Mouse (Mus musculus) cerebellum, postnatal 4 days (tissue): ENCODE data around the gene Rbm25.

ENCODE experiments used
- DNase-seq, 2 experiments: peaks; one replicate each; pipeline ENCODE4 v3.0.0; 2022; ENCODE audit warnings: low spot score in 2 of 2, mixed read lengths in 1 of 2

Gene Rbm25

DNA sequence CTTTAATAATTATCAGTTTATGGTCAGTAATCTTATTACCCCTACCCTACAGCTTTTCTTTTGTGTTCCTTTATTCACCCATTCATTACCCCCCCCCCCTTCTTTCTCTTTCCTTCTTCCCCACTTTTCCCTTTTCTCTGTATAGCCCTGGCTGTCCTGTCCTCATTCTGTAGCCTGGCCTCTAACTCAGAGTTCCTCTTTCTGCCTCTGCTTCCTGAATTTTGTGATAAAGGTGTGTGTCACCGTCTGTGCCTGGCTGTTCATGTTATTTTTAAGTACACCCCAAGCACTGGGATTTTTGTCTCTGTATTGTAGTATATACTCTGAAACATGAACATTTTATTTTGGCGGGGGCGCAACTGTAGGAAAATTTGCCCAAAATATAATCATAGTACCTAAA, 19.3 kb downstream of the Rbm25 start:
- DNase-seq, result no peak

DNA sequence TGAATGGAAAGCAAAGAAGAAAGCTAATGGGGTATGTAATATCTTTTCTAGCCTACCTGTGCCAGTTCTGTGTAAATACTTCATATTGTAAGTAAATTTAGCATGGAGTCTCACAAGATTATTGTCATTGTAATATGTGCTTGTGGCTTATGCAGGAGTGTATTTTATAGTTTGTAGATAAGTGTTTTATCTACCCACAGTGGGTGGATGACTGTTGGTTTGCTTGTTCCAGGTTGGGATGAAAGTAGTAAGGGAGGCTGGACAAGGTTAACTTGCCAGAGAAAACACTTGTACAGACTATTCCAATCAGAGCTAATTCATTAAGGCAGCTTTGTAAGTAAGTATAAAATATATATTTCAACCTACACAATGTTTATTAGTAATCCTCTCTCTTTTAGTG, 20.4 kb downstream of the Rbm25 start:
- DNase-seq, result no peak

DNA sequence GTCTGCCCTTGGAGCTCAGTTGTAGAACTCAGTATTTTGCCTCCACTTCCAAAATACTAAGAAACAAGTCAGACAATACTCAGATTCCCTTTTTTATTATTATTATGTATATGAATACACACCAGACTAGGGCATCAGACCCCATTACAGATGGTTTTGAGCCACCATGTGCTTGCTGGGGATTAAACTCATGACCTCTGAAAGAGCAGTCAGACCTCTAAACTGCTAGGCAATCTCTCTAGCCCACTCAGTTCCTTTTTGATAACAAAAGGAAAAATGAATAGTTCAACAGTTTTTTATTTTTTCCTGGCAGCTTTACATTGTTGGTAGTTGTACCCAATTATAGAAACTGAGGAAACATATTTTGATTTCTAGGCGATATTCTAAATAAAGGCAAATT, 54.4 kb downstream of the Rbm25 start:
- DNase-seq, result no peak

DNA sequence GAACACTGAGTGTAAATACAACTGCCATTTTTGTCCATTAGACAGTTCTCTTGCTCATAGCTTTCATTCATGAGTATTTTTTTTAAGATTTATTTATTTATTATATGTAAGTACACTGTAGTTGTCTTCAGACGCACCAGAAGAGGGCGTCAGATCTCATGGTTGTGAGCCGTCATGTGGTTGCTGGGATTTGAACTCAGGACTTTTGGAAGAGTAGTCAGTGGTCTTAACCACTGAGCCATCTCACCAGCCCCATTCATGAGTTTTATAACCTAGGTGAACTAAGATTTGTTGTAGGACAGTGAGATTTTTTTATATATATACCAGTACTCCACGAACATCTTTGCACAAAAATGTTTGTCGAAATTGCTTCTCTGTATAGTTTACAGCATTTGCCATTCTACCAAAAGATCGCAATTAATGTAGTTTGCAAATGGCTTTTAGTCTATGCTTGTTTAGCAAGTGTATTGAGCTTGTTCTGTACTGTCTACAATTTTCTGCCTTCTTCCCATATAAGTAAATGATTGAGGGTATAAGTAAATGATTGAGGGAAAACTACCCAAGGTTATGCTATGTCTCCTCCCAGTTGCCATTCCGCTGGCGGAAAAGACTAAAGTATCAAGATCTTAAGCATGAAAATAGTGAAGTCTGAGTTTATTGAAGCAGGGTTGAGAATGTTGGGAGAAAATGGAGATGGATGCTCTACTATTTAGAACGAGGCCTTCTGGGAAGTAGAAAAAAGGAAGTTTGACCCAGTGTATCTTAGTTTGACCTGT, 55.7 kb downstream of the Rbm25 start:
- no peak for DNase-seq

DNA sequence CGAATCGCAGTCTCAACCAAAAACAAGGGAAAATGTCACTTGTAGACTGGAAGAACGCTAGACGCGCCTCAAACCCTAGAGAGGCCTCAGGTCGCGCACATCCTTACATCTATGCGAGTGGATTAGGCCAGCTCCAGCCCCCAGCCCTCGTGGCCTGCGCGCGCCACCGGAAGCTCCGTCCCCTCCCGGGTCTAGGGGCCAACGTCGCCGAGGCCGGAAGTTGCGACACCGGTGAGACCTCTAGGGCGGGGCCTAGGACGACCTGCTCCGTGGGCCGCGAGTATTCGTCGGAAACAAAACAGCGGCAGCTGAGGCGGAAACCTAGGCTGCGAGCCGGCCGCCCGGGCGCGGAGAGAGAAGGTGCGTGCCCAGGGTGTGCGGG, 56.9 kb downstream of the Rbm25 start, which contains the start of gene Psen1:
Gene Psen1, plus strand, starts transcription at position 219 of the 382 bp plus-strand sequence.
- peak; percentile 87 to 93 for DNase-seq

DNA sequence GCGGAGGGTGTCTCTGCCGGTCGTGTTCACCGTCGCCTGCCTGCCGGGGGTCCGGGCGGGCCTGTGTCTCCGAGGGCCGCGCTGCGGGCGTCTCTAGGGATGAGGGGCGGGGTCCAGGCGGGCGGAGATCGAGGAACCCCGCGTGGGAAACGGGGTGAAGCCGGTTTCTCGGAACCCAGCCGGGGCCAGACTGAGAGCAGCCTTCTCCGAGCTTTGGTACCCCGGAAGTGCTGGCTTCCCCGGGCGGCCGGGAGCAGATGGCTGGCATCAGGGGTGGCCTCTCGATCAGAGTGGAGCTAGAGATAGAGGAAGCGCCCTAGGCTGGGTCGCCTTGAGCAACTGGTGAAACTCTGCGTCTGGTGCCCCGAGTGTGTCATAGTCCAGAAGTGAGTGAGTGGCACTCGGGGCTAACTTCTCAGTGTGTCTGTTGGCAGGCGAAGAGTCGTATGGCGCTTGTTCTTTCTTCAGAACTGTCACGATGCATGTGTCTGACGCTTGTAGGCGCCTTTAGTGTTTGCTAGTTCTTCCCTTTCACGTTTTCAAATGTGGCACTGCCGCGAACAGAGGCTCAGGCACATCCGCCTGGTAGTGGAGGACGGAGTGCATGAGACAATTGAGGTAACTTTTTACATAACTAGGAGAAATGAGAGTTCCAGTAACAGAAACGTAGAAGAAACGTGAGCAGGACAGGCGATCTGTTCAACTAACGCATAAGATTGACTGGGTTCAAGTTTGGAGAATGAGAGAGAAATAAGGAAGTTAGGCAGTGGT, 57.5 kb downstream of the Rbm25 start:
- peak in 1 of 2 experiments; percentile 28 for DNase-seq

DNA sequence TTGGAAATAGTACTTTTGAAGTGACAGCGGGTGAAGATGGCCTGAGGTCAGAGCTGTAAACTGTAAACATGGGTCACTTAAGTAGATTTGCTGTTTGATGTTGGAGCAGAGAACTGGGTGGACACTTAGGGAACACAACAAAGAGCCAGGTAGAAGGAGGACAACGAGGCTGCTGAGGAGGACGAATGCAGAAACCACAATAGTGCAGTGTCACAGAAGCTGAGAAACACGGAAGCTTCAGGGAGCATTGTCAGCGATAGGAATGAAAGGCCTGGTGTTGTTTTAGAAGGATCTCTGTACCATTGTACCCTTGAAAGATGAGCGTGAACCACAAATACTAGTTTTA, 58.0 kb downstream of the Rbm25 start:
- DNase-seq, result no peak

DNA sequence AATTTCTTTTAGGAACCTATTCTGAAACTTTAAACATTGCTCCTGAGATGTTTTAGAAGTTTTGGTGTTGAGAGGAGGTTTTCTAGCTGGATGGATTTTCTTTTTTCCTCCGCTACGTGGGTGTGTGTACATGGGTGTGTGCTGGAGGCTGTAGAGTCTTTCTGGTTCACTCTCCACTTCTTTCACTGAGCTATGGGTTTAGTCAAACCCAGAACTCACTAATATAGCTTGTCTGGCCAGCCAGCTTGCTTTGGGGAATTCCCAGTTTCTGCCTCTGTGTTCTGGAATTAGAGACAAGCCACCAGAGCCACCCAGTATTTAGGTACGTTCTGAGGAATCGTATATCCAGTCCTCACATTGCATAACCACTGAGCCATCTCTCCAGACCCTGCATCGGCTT, 63.0 kb downstream of the Rbm25 start:
- no peak for DNase-seq

DNA sequence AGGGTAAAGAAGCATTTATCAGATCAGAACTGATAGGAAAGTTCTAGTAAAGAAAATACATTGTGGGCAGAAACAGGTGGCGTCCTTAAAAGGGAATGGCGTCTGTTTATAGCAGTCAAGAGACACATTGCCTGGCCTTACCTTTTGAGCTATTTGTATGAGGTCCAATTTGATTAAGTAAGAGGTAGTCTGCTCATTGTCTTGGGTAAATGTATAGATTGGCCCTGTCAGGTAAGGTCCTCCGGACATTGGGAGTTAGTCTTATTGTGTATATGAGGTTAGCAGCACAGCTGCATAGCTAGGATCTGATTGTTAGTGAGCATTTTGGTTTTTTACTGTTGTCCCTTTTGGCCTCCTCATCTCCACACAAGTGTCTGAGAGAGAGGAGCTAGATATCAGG, 63.6 kb downstream of the Rbm25 start:
- no peak for DNase-seq

DNA sequence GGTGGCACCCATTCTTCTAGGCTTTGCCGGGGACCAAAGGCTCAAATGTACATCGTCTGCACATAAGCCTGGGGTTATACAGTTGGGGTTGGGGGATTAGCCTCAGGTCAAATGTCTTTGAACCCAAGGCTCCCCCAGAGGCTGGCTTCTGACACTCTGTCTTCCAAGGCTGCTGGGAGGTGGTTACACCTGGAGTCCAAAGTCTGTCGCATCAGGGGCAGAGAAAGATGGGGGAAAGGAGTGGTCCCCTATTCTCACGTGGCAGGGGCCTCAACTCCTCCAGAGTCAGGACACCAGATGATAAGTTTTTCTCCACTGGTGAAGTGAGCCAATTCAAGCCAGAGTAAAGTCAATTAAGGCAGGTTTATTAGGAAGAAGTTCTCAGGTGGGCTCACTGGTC, 67.6 kb downstream of the Rbm25 start:
- no peak for DNase-seq

DNA sequence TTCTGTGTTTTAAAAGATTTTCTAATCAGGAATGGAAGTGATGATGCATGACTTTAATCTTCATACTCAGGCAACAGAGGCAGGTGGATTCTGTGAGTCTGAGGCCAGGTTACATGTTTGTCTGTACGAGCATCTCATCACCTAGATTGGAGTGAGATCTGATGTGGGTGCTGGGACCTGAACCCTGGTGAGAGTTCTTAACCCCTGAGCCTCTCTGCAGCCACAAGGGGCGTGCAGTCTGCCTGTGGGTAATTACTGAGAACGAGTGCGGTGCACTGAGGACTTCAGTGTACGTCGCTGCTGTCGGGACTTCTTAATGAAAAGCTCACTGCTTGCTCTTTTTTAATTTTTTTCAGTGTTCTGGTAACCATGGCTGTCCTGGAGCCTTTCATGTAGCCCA, 70.6 kb downstream of the Rbm25 start:
- no peak for DNase-seq

DNA sequence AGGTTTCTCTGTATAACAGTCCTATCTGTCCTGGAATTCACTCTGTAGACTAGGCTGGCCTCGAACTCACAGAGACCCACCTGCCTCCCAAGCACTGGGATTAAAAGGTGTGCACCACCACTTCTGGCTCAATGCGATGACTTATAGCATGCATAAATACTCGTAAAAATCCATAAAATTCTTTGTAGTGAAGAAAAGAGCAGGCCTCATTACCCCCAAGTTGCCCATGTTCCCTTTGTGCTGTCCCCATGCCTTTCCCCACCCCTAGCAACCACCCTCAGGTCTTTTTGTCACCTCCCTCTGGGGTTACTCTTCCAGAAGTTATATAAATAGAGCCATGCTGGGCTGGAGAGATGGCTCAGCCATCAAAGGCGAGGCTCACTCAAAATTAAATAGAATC, 71.8 kb downstream of the Rbm25 start:
- no peak for DNase-seq

DNA sequence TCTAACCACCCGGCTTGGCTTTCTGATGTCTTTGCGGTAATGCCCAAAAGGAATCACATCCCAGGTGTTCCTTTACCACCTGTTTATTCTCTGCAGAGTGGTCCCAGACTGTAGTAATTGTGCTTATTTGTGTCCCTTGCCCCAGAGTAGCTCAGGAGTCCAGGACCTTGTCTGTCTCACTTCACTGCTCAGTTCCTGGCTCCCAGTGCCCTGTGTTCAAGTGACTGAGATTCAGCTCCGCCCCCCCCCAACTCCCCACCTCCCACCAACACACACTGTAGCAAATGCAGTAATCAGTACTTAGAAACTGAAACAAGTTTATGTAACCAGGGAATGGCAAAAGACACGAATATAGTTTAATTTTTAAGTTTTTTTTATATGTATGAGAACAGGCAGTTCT, 75.9 kb downstream of the Rbm25 start:
- DNase-seq, result no peak

DNA sequence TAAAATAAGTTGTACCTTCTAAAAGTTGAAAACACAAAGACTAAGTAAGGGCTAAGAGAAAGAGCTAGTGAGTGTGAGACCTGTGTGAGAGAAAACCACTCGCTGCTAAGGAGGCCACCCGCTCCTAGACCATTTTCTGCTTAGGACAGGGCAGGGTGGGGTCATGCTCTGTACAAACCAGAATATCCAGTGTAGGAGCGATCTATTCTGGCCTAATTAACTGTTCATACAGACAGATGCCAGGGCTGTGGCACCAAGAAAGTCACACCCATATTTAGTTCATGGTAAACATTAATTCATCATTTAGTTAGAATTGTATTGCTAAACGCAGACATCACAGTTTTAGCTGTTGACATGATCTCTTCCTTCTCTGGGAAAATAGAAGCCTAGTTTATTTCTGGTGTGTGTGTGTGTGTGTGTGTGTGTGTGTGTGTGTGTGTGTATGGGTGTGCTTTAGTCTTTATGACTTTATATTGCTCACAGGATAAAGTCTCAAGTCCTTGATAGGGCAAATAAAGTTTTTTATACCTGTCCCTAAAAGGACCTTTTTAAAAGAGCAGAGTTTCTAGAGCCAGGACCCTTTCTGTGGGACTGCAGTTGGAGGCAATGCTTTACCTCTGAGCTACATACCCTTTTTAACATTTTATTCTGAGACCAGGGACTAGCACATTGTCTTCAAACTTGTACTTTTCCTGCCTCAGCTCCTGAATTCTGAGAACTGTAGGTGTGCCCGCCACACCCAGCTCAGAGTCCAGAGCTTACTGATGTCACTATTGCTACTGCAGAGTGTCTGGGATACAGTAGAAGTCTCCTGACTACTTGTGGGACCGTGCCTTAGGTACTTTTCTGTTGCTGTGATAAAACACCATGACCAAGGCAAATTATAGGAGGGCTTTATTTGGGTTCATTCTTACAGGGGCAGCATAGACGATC, 77.4 kb downstream of the Rbm25 start:
- no peak for DNase-seq

DNA sequence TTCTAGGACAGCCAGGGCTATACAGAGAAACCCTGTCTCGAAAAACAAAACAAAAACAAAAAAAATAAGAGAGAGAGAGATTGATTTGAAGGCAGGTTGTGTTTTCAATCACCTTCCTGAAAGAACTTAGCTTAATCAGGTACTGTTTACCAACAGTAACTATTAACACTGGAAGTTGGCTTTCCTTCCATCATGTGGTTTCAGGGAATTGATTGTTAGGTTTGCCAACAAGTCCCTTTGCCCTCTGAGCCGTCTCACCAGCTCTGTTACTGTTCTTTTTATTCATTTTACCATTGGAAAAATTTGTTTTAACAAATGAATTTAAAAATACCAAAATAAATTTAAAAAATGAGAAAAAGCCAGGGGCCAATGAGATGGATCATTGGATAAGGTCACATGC, 78.9 kb downstream of the Rbm25 start:
- no peak for DNase-seq

DNA sequence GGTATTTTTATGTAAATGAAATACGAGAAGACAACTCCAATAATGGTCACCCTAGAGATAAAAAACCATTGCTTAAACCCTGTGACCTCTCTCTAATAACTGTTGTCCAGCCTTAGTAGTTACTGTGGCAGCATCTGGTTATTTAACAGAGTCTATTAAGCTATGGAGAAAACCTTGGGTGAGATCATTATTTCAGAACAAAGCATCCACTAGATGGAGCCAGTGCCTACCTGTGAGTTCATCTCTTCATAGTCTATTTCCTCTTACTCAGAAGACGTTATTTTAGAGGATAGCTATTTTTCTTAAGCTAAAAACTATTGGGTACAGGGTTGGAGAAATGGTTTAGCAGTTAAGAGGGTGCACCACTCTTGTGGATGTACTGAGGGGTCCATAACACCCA, 82.7 kb downstream of the Rbm25 start:
- peak in 1 of 2 experiments; percentile 38 for DNase-seq

DNA sequence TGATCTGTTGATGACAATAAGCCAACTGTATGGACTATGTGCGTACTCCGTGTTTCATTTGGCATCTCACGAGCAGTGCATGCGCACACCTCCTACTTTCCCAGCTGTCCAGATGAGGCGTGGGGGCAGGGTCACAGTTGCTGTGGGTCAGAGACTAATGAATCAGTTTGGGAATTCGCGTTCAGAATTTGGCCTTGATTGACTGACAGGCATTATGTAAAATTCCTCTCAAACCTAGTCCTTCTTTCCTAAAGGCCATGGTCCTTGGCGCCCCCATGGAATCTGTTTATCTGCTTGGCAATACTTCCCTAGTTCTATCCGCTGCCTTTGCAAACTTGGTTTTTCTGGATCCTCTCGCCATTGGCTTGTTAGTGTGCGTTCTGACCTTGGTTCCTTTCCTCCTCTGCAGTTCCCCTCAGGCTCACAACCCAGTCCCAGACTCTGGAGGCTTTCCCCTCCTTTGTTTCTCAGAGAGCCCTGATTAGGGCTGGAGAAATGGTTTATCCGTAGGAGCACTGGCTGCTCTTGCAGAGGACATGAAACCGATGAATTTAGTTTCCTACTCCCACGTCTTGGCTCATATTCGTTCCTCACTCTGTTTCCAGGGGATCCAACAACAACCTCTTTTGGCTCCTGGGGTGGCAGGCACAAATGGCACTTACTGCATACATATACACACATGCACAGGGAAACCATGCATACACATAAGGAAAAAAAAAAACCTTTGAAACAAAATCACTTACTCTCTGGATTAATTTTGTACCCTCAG, 85.6 kb downstream of the Rbm25 start:
- DNase-seq, result no peak

DNA sequence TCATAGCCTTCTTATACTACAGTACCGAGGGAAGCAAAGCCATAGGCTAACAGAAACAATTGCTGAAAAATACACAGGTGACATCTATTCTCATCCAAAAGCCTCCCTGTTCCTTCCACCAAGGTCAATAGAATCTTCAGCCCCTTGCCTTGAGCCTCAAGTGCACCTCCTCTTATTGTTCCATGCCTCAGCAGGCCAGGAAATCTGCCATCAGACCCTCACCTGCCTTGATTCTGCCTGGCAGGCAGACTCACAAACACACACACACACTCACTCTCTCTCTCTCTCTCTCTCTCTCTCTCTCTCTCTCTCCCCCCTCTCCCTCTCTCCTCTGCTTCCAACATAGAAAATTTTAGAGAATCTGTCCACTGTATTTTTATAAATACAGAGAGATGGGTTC, 88.4 kb downstream of the Rbm25 start:
- no peak for DNase-seq

DNA sequence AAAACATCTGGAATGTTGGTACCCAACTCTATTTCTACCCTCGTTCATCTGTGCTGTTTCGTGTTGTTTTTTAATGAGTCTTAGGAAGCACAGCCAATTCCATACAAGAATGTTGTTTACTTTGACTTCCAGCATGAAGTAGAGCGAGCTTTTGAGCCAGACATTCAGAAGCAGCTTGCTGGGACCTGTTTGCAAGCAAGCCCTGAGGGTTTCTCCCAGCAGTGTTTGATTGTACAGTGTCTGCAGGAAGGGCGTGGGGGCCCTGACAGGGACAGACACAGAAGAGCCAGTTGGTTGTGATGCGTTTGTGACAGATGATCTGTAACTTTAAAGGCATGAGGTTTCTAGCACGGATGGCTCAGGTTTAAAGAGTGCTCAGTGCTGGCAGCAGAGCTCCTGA, 90.2 kb downstream of the Rbm25 start:
- no peak for DNase-seq

DNA sequence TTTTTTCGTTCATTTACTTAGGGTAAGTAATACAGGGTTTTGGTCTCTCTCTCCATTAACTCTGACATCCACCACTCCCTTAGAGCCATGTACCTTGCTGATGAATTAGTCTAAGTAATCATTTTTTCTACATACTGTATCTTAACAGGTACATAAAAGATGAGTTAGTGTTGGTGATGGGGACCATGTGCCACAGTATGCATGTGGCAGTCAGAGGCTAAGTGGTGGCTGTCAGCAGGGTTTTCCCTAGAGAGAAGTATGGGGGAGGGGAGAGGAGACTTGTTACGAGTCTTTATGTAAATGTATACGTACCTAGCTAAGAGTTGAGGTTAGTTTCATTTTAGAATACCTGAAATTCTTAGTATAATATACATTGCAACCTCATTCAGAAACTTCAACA, 92.0 kb downstream of the Rbm25 start:
- no peak for DNase-seq

DNA sequence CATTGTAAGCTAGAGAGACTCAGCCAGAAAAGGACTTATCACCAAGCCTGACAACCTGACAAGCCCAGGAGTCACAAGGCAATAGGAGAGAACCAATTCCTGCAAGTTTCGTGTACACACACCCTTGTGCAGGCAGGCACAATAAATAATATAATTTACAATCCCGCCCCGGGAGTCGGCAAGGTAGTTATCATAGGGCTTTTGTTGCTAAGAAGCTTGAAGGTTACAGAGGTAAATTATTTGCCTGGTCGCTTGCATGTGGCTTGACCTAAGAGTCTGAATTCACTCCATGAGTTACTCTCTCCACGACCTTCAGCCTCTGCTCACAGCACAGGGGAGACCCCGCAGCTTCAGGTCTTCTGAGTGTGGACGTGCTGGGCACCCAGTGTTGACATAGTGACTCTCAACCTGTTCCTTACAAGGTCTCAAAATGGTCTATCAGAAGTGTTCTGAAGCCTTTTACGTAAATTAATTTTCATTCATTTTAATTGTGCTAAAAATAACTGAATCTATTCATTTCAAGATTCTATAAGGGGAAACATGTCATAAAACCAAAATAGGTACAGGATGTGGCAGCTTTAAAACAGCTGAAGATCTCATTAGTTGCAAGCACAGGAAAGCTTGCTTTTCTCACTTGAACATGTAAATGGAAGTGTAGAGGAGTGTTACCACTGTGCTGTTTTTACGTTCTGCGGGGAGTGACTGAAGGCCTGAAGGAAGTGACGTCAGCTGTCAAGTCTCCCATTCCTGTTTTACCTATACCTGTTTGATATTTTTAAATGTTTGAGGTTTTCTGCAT, 95.7 kb downstream of the Rbm25 start:
- no peak for DNase-seq
